Mouse (Mus musculus) ovary, postnatal 10 days (tissue): Measurements from ENCODE around the gene Spire2.

Experiments used
- DNase-seq: peaks from one replicate; pipeline ENCODE4 v3.0.0; 2022; ENCODE audit warnings: low spot score

Spire2 gene

GRCm38 (mm10) chr8:123334467-123334866 lies 2.0 kb downstream of the Spire2 start:
- DNase-seq, result no peak

- DNase-seq, result no peak
Observed at GRCm38 (mm10) chr8:123337475-123337874, 5.0 kb downstream of the Spire2 start.

GRCm38 (mm10) chr8:123340071-123340470 lies 7.6 kb downstream of the Spire2 start:
- no peak for DNase-seq

- DNase-seq, result no peak
Observed at GRCm38 (mm10) chr8:123341040-123342015, 8.8 kb downstream of the Spire2 start.

- no peak for DNase-seq
Observed at GRCm38 (mm10) chr8:123342253-123342652, 9.7 kb downstream of the Spire2 start.

GRCm38 (mm10) chr8:123342911-123343310 lies 10.4 kb downstream of the Spire2 start:
- no peak for DNase-seq

- no peak for DNase-seq
Observed at GRCm38 (mm10) chr8:123343422-123343821, 10.9 kb downstream of the Spire2 start.

GRCm38 (mm10) chr8:123345135-123345534 lies 12.6 kb downstream of the Spire2 start:
- DNase-seq, result no peak

- DNase-seq, result no peak
Observed at GRCm38 (mm10) chr8:123345856-123346255, 13.3 kb downstream of the Spire2 start.

GRCm38 (mm10) chr8:123347293-123347692 lies 14.8 kb downstream of the Spire2 start:
- no peak for DNase-seq

GRCm38 (mm10) chr8:123348237-123348843 lies 15.8 kb downstream of the Spire2 start:
- DNase-seq, result peak; percentile 46

- no peak for DNase-seq
Observed at GRCm38 (mm10) chr8:123349073-123349472, 16.6 kb downstream of the Spire2 start.

GRCm38 (mm10) chr8:123352118-123352517 lies 19.6 kb downstream of the Spire2 start:
- DNase-seq, result no peak

- DNase-seq, result no peak
Observed at GRCm38 (mm10) chr8:123352786-123353185, 20.3 kb downstream of the Spire2 start.

- no peak for DNase-seq
Observed at GRCm38 (mm10) chr8:123353216-123353615, 20.7 kb downstream of the Spire2 start.

GRCm38 (mm10) chr8:123361082-123361739 lies 28.7 kb downstream of the Spire2 start:
- DNase-seq, result peak; percentile 64

GRCm38 (mm10) chr8:123373403-123374238 lies 41.1 kb downstream of the Spire2 start, which contains the start of gene Tcf25:
Tcf25 (plus strand) TSS chr8:123373753.
- DNase-seq, result peak; percentile 86

- peak; percentile 92 for DNase-seq
Observed at GRCm38 (mm10) chr8:123374239-123374578, 41.7 kb downstream of the Spire2 start.

GRCm38 (mm10) chr8:123375701-123376100 lies 43.2 kb downstream of the Spire2 start:
- no peak for DNase-seq

- DNase-seq, result no peak
Observed at GRCm38 (mm10) chr8:123376106-123376505, 43.6 kb downstream of the Spire2 start.

GRCm38 (mm10) chr8:123381711-123382110 lies 49.2 kb downstream of the Spire2 start:
- no peak for DNase-seq

GRCm38 (mm10) chr8:123382516-123382915 lies 50.0 kb downstream of the Spire2 start:
- DNase-seq, result no peak
